Mouse (Mus musculus): ENCODE data around the gene Endov. TPM values are rescaled to one million over a fixed set of nuclear protein-coding genes. Genes with fewer than 3 reads are reported as not detected.

The Endov gene
- polyA plus RNA-seq, 1 experiment from 2014 or later: 7.6 TPM

GRCm38 (mm10) chr11:119547951-119548591, 56.9 kb downstream of the Endov start:
- no peak for ATAC-seq (ENCODE audit: low read depth)
- H3K9me3 ChIP-seq (replicated peaks): no peaks in the 10 kb centered on the region
- H3K27me3 ChIP-seq: peaks cover 99% of the 10 kb centered on the region
- H3K27ac ChIP-seq: no peak overlapping the region
- peak overlapping the region; percentile 50 for H3K4me3 ChIP-seq (replicated peaks)
- 2% methylated on average over 38 of the region's 39 CpGs for WGBS (ENCODE audit: insufficient replicate concordance)
- peak overlapping the region; percentile 63 for H3K4me2 ChIP-seq
- H3K4me1 ChIP-seq (replicated peaks): peaks cover 41% of the 10 kb centered on the region
- DNase-seq: no peak
- no peak overlapping the region for H3K9ac ChIP-seq
- no peaks in the 10 kb centered on the region for H3K36me3 ChIP-seq

GRCm38 (mm10) chr11:119548741-119549370, 57.7 kb downstream of the Endov start:
- H3K4me1 ChIP-seq (replicated peaks): peaks cover 42% of the 10 kb centered on the region
- 2% methylated on average over 37 of the region's 37 CpGs for WGBS (ENCODE audit: insufficient replicate concordance)
- H3K36me3 ChIP-seq: no peaks in the 10 kb centered on the region
- no peak overlapping the region for H3K9ac ChIP-seq
- peak overlapping the region; percentile 63 for H3K4me2 ChIP-seq
- H3K4me3 ChIP-seq (replicated peaks): peak overlapping the region; percentile 30
- DNase-seq (no peak), ATAC-seq (ENCODE audit: low read depth) (no peak)
- no peak overlapping the region for H3K27ac ChIP-seq
- peaks cover 99% of the 10 kb centered on the region for H3K27me3 ChIP-seq
- no peaks in the 10 kb centered on the region for H3K9me3 ChIP-seq (replicated peaks)

DNA sequence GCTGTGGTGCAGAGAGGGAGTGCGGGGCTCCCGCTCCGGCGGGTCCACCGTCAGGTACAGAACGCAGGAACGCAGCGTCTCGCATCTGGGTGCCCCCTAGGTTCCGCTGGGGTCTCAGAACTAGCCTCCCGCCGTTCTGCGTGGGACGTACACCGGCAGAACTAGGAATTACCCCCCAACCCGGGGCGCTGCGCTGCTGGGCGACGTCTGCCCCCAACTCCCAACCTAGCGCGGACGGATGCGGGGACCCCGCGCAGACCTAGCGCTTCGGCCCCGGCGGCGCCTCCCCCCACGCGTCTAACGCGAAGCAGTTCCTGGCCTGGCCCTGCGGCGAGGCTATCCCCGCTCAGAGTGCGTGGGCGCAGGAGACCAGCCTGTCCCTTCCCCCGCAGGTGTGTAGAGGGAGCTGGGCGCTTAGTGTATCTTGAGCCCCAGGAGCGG, 58.2 kb downstream of the Endov start:
- DNase-seq (no peak), ATAC-seq (ENCODE audit: low read depth) (no peak)
- no peaks in the 10 kb centered on the region for H3K36me3 ChIP-seq
- peak overlapping the region; percentile 30 for H3K4me3 ChIP-seq (replicated peaks)
- 4% methylated on average over 43 of the region's 43 CpGs for WGBS (ENCODE audit: insufficient replicate concordance)
- H3K27ac ChIP-seq: no peak overlapping the region
- peaks cover 95% of the 10 kb centered on the region for H3K27me3 ChIP-seq
- H3K4me1 ChIP-seq (replicated peaks): peaks cover 42% of the 10 kb centered on the region
- peak overlapping the region; percentile 63 for H3K4me2 ChIP-seq
- no peaks in the 10 kb centered on the region for H3K9me3 ChIP-seq (replicated peaks)
- H3K9ac ChIP-seq: no peak overlapping the region

GRCm38 (mm10) chr11:119550546-119551335, 59.6 kb downstream of the Endov start:
- Histone ChIP-seq H3K27ac (no peak overlapping the region), H3K36me3 (no peaks in the 10 kb centered on the region), H3K27me3 (peaks cover 89% of the 10 kb centered on the region), H3K9ac (no peak overlapping the region), H3K4me2 (no peak overlapping the region), H3K9me3 (replicated peaks) (no peaks in the 10 kb centered on the region), H3K4me3 (replicated peaks) (no peak overlapping the region), H3K4me1 (replicated peaks) (peaks cover 42% of the 10 kb centered on the region)
- no peak for DNase-seq
- WGBS (ENCODE audit: insufficient replicate concordance): 51% methylated on average over 10 of the region's 10 CpGs
- no peak for ATAC-seq (ENCODE audit: low read depth)

GRCm38 (mm10) chr11:119551468-119551867, 60.3 kb downstream of the Endov start:
- no peak for ATAC-seq (ENCODE audit: low read depth)
- H3K9me3 ChIP-seq (replicated peaks): no peaks in the 10 kb centered on the region
- no peaks in the 10 kb centered on the region for H3K36me3 ChIP-seq
- H3K27ac ChIP-seq: no peak overlapping the region
- peaks cover 39% of the 10 kb centered on the region for H3K4me1 ChIP-seq (replicated peaks)
- peaks cover 89% of the 10 kb centered on the region for H3K27me3 ChIP-seq
- H3K4me3 ChIP-seq (replicated peaks): no peak overlapping the region
- H3K9ac ChIP-seq: no peak overlapping the region
- no peak overlapping the region for H3K4me2 ChIP-seq
- 41% methylated on average over 3 of the region's 3 CpGs for WGBS (ENCODE audit: insufficient replicate concordance)
- DNase-seq: no peak

DNA sequence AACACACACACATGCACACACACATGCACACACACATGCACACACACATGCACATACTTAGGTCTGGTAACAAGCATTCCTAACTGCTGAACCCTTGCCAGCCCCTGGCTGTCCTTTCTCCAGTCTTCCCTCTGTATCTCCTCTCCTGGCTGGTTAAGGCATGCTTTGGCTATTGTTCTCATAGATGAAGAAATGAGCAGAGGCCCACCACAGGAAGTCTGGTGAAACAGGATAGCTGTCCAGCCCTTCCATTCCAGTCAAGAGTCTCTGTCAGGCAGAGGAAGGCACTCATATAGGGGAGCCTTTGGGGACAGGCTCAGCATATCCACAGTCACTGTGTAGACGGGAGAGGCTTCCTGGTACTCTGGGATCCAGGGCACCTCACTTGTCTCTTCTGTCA, 61.2 kb downstream of the Endov start:
- Histone ChIP-seq H3K27ac (no peak overlapping the region), H3K9me3 (replicated peaks) (no peaks in the 10 kb centered on the region), H3K4me3 (replicated peaks) (no peak overlapping the region), H3K4me1 (replicated peaks) (peaks cover 31% of the 10 kb centered on the region), H3K9ac (no peak overlapping the region), H3K27me3 (peaks cover 86% of the 10 kb centered on the region), H3K36me3 (no peaks in the 10 kb centered on the region), H3K4me2 (no peak overlapping the region)
- DNase-seq (no peak), ATAC-seq (ENCODE audit: low read depth) (no peak)
- 9% methylated on average over 1 of the region's 1 CpGs for WGBS (ENCODE audit: insufficient replicate concordance)

GRCm38 (mm10) chr11:119552902-119553802, 62.0 kb downstream of the Endov start:
- peaks cover 79% of the 10 kb centered on the region for H3K27me3 ChIP-seq
- H3K4me3 ChIP-seq (replicated peaks): no peak overlapping the region
- H3K9ac ChIP-seq: no peak overlapping the region
- peaks cover 24% of the 10 kb centered on the region for H3K4me1 ChIP-seq (replicated peaks)
- H3K9me3 ChIP-seq (replicated peaks): no peaks in the 10 kb centered on the region
- DNase-seq (no peak), ATAC-seq (ENCODE audit: low read depth) (no peak)
- H3K36me3 ChIP-seq: no peaks in the 10 kb centered on the region
- no peak overlapping the region for H3K4me2 ChIP-seq
- WGBS (ENCODE audit: insufficient replicate concordance): 48% methylated on average over 9 of the region's 9 CpGs
- H3K27ac ChIP-seq: no peak overlapping the region

DNA sequence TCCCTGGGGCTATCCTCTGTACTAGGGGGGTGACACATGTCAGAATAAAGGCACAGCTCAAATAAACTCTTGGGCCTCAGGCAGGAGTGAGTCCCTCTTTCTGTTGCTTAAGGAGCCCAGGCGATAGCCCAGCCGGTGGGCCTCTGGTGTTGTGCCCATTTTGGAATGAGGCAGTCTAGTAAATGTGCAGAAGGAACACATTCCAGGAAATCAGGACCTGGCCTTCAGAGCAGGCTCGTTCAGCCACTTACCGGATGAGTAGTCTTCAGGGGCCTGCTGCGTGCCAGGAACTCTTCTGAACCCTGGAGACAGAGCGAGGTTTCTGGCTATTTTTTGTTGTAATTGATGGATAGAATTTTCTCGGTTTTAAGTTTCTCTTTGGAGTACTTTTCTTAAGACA, 63.6 kb downstream of the Endov start:
- peaks cover 9% of the 10 kb centered on the region; the same call in 1 of the 2 replicates for H3K4me1 ChIP-seq (replicated peaks)
- H3K27ac ChIP-seq: no peak overlapping the region
- no peaks in the 10 kb centered on the region for H3K9me3 ChIP-seq (replicated peaks)
- no peak for ATAC-seq (ENCODE audit: low read depth)
- H3K9ac ChIP-seq: no peak overlapping the region
- H3K4me2 ChIP-seq: no peak overlapping the region
- WGBS (ENCODE audit: insufficient replicate concordance): 69% methylated on average over 7 of the region's 7 CpGs
- no peak overlapping the region for H3K4me3 ChIP-seq (replicated peaks)
- peaks cover 72% of the 10 kb centered on the region for H3K27me3 ChIP-seq
- DNase-seq: no peak
- H3K36me3 ChIP-seq: no peaks in the 10 kb centered on the region

DNA sequence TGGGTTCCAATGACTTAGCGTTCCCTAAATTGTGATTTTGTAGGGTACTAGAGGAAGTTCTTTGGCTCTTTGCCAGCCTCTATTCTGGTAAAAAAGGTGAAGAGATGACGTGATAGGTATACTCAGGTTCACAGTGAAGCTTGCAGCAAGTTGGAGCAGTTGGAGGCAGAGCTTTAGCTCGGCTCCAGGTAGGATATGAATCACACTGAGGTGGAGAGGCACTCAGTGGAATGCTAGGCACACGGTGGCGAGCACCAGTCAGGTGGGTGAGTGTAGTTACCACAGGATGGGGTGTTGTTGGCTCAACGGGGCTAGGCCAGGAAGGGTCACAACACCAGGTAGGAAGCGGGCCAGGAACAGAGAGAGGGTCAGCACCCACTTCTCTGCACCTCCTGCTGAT, 64.0 kb downstream of the Endov start:
- Histone ChIP-seq H3K9ac (no peak overlapping the region), H3K4me1 (replicated peaks) (peaks cover 9% of the 10 kb centered on the region; the same call in 1 of the 2 replicates), H3K9me3 (replicated peaks) (no peaks in the 10 kb centered on the region), H3K36me3 (no peaks in the 10 kb centered on the region), H3K4me3 (replicated peaks) (no peak overlapping the region), H3K27ac (no peak overlapping the region), H3K27me3 (peaks cover 72% of the 10 kb centered on the region), H3K4me2 (no peak overlapping the region)
- no peak for DNase-seq
- 55% methylated on average over 7 of the region's 7 CpGs for WGBS (ENCODE audit: insufficient replicate concordance)
- ATAC-seq (ENCODE audit: low read depth): no peak

GRCm38 (mm10) chr11:119557940-119558869, 67.1 kb downstream of the Endov start:
- DNase-seq: no peak
- peaks cover 57% of the 10 kb centered on the region for H3K27me3 ChIP-seq

More at GRCm38 (mm10) chr11:119557940-119558869, 67.1 kb downstream of the Endov start:
- Histone ChIP-seq H3K9ac (no peak overlapping the region), H3K36me3 (no peaks in the 10 kb centered on the region), H3K4me2 (no peak overlapping the region), H3K9me3 (replicated peaks) (no peaks in the 10 kb centered on the region), H3K4me1 (replicated peaks) (no peaks in the 10 kb centered on the region), H3K4me3 (replicated peaks) (no peak overlapping the region), H3K27ac (no peak overlapping the region)
- WGBS (ENCODE audit: insufficient replicate concordance): 32% methylated on average over 17 of the region's 17 CpGs
- ATAC-seq (ENCODE audit: low read depth): no peak

All from liver, embryonic 13.5 days (tissue).